Mouse (Mus musculus): Measurements from ENCODE around the gene Anxa9.

DNA sequence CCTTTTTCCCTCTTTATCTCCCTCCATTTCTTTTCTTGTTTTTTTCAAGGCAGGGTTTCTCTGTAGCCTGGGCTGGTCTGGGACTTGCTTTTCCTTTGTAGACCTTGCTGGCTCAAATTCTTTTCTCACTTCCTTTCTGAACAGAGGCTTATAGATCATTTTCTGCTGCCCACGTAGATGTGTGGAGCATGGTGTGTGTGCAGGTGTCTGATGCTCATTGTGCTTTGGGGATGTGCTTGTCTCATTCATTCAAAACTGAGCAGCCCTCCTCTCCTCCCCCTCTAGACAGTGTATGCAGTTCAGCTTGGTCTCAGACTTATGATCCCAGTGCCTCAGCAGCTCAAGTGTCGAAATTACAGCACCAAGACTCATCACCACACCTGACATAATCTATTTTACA, 12.1 kb upstream of the Anxa9 start:
- TF ChIP-seq CTCF (IDR thresholded peaks at IDR 0.05; ENCODE audit: low read depth) (no peak), EP300 (IDR thresholded peaks at IDR 0.05; ENCODE audit: low read depth) (no peak)

All from heart, postnatal 0 days (tissue).